Mouse (Mus musculus) embryonic facial prominence, embryonic 11.5 days (tissue): ENCODE results near the gene Gm28035. TPM values are rescaled to one million over a fixed set of nuclear protein-coding genes. Genes with fewer than 3 reads are reported as not detected.

ENCODE experiments used
- ATAC-seq: fragments of 200-750 bp; cut with Nextera tagmentation; replicated peaks from 2 replicates; pipeline ENCODE4 v1.8.0; 2017; ENCODE audit warnings: low read depth; ENCODE audit not compliant: insufficient number of reproducible peaks, low FRiP score, low TSS enrichment
- DNase-seq: peaks from one replicate; pipeline ENCODE4 v3.0.0-alpha.2; 2015; ENCODE audit warnings: low spot score
- H3K27ac ChIP-seq: fragments of 300-500 bp; sonication (generic); replicated peaks from 2 replicates; pipeline ENCODE4 v1.5.1; 2014; ENCODE audit warnings: mild to moderate bottlenecking, low read depth, low read length, control low read depth
- H3K27me3 ChIP-seq: fragments of 300-500 bp; sonication (generic); 2 replicates; pipeline ENCODE4 v1.6.1; 2014; ENCODE audit warnings: mild to moderate bottlenecking, low read length, moderate library complexity, mixed read lengths; ENCODE audit not compliant: control insufficient read depth, insufficient read depth
- H3K36me3 ChIP-seq: fragments of 300-500 bp; sonication (generic); replicated peaks from 2 replicates; pipeline ENCODE4 v1.6.1; 2014; ENCODE audit warnings: low read depth, mild to moderate bottlenecking, low read length, moderate library complexity, mixed read lengths; ENCODE audit not compliant: control insufficient read depth, insufficient read depth
- H3K4me1 ChIP-seq: fragments of 300-500 bp; sonication (generic); 2 replicates; pipeline ENCODE4 v1.6.1; 2014; ENCODE audit warnings: low read length, mixed read lengths; ENCODE audit not compliant: control insufficient read depth, insufficient read depth
- H3K4me2 ChIP-seq: fragments of 300-500 bp; sonication (generic); 2 replicates; pipeline ENCODE4 v1.6.1; 2014; ENCODE audit warnings: low read depth, mild to moderate bottlenecking, control low read depth, low read length, moderate library complexity
- H3K4me3 ChIP-seq: fragments of 300-500 bp; sonication (generic); 2 replicates; pipeline ENCODE4 v1.5.1; 2014; ENCODE audit warnings: low read depth, low read length, control low read depth
- H3K9ac ChIP-seq: fragments of 300-500 bp; sonication (generic); replicated peaks from 2 replicates; pipeline ENCODE4 v1.6.1; 2014; ENCODE audit warnings: mild to moderate bottlenecking, control low read depth, low read length
- H3K9me3 ChIP-seq: fragments of 300-500 bp; sonication (generic); replicated peaks from 2 replicates; pipeline ENCODE4 v1.6.1; 2016; ENCODE audit warnings: mild to moderate bottlenecking, low read length, inconsistent platforms, mixed read lengths; ENCODE audit not compliant: control insufficient read depth
- WGBS: fragments of 180-500 bp; shearing (Covaris S2); extraction: QIAGEN DNeasy Blood & Tissue Kit; methylation state at CpG from one replicate; pipeline ENCODE4 v1.1.7; 2014; 5-methylcytosine and 5-hydroxymethylcytosine counted together
- polyA plus RNA-seq: library from polyadenylated mRNA; unstranded; fragments of >200 nt; fragmentation: Nextera tagmentation; extraction: Ambion mirVana; gene quantifications from 2 replicates; pipeline ENCODE4 v1.2.1, GENCODE M21; 2014

The Gm28035 gene
- polyA plus RNA-seq, 1 experiment from 2014 or later: 0.13 TPM

- WGBS: 39% methylated on average over 5 of the region's 5 CpGs
- Histone ChIP-seq H3K4me2 (no peak within 1 kb of the TSS), H3K4me3 (no peak within 1 kb of the TSS), H3K27me3 (no peaks in the 10 kb centered on the region), H3K4me1 (peaks cover 4% of the 10 kb centered on the region; the same call in 1 of the 2 replicates), H3K27ac (peak within 1 kb of the TSS; percentile 63), H3K9ac (peak within 1 kb of the TSS; percentile 1), H3K9me3 (no peaks in the 10 kb centered on the region), H3K36me3 (no peaks in the 10 kb centered on the region; the same call in 1 of the 2 replicates)
- DNase-seq (no peak), ATAC-seq (no peak)
Observed at GRCm38 (mm10) chr2:30265767-30266253, 25.4 kb downstream of the Gm28035 start, which contains the start of gene Phyhd1. TSS of gene Phyhd1 (plus strand) at chr2:30266203.

- 22% methylated on average over 4 of the region's 4 CpGs for WGBS
- H3K9ac ChIP-seq: peak overlapping the region; percentile 1; the same call in 1 of the 2 replicates
- peaks cover 4% of the 10 kb centered on the region; the same call in 1 of the 2 replicates for H3K4me1 ChIP-seq
- no peak overlapping the region for H3K4me3 ChIP-seq
- H3K4me2 ChIP-seq: no peak overlapping the region
- H3K27ac ChIP-seq: peak overlapping the region; percentile 63
- no peaks in the 10 kb centered on the region for H3K9me3 ChIP-seq
- H3K36me3 ChIP-seq: no peaks in the 10 kb centered on the region; the same call in 1 of the 2 replicates
- H3K27me3 ChIP-seq: no peaks in the 10 kb centered on the region
- ATAC-seq: peak; percentile 21; the same call in 1 of the 2 replicates
- peak; percentile 69 for DNase-seq
Observed at GRCm38 (mm10) chr2:30266392-30266941, 26.1 kb downstream of the Gm28035 start.

GRCm38 (mm10) chr2:30267466-30267865 lies 27.1 kb downstream of the Gm28035 start:
- no peaks in the 10 kb centered on the region for H3K27me3 ChIP-seq
- WGBS: 91% methylated on average over 2 of the region's 2 CpGs
- no peak overlapping the region for H3K9ac ChIP-seq
- no peak for ATAC-seq
- DNase-seq: no peak
- H3K4me2 ChIP-seq: no peak overlapping the region
- no peaks in the 10 kb centered on the region; the same call in 1 of the 2 replicates for H3K36me3 ChIP-seq
- H3K4me1 ChIP-seq: peaks cover 4% of the 10 kb centered on the region; the same call in 1 of the 2 replicates
- no peak overlapping the region for H3K27ac ChIP-seq
- no peaks in the 10 kb centered on the region for H3K9me3 ChIP-seq
- H3K4me3 ChIP-seq: no peak overlapping the region

- Histone ChIP-seq H3K9ac (no peak overlapping the region), H3K4me2 (no peak overlapping the region), H3K36me3 (no peaks in the 10 kb centered on the region), H3K27ac (no peak overlapping the region), H3K9me3 (no peaks in the 10 kb centered on the region), H3K4me1 (peaks cover 4% of the 10 kb centered on the region; the same call in 1 of the 2 replicates), H3K27me3 (no peaks in the 10 kb centered on the region), H3K4me3 (no peak overlapping the region)
- ATAC-seq (no peak), DNase-seq (no peak)
- WGBS: 57% methylated on average over 4 of the region's 4 CpGs
Observed at GRCm38 (mm10) chr2:30268371-30268770, 28.0 kb downstream of the Gm28035 start.

DNA sequence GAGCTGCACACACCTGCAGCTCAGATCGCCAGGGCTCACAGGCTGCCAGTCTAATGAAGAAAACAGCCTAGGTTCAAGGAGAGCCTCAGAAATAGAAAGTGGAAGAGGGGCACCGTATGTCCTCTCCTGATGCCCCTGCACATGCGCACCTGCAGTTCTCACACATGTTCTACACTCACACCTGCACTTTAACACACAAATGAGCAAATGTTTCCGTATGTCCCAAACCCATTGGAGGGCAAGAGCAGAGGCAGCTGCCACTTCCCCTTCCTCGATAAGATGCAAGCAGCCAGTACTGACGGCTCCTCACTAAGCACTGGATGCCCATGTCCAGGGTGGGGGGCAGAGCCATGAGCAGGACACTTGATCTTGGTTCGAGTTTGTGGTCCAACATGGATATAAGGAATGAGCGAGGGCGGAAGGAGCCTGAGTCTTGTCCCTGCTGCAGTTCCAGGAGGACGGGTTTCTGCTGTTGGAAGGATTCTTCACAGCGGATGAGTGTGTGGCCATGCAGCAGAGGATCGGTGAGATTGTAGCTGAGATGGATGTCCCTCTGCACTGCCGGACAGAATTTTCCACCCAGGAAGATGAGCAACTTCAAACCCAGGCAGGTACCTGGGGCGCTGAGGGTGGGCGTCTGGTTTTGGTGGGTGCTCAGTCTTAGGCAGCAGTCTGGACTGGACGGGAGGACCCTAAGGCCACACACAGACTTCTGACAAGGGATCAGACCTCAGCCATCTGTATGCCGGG lies 29.0 kb downstream of the Gm28035 start:
- 87% methylated on average over 17 of the region's 17 CpGs for WGBS
- H3K36me3 ChIP-seq: no peaks in the 10 kb centered on the region
- DNase-seq: no peak
- H3K4me2 ChIP-seq: no peak overlapping the region
- no peaks in the 10 kb centered on the region for H3K9me3 ChIP-seq
- ATAC-seq: no peak
- H3K27me3 ChIP-seq: no peaks in the 10 kb centered on the region
- H3K9ac ChIP-seq: no peak overlapping the region
- H3K27ac ChIP-seq: no peak overlapping the region
- peaks cover 4% of the 10 kb centered on the region; the same call in 1 of the 2 replicates for H3K4me1 ChIP-seq
- no peak overlapping the region for H3K4me3 ChIP-seq

GRCm38 (mm10) chr2:30270134-30270533 lies 29.8 kb downstream of the Gm28035 start:
- Histone ChIP-seq H3K36me3 (no peaks in the 10 kb centered on the region), H3K27ac (no peak overlapping the region), H3K4me1 (peaks cover 4% of the 10 kb centered on the region; the same call in 1 of the 2 replicates), H3K4me2 (no peak overlapping the region), H3K9ac (no peak overlapping the region), H3K9me3 (no peaks in the 10 kb centered on the region), H3K27me3 (no peaks in the 10 kb centered on the region), H3K4me3 (no peak overlapping the region)
- DNase-seq: peak; percentile 81
- peak; percentile 63 for ATAC-seq
- 30% methylated on average over 1 of the region's 1 CpGs for WGBS

DNA sequence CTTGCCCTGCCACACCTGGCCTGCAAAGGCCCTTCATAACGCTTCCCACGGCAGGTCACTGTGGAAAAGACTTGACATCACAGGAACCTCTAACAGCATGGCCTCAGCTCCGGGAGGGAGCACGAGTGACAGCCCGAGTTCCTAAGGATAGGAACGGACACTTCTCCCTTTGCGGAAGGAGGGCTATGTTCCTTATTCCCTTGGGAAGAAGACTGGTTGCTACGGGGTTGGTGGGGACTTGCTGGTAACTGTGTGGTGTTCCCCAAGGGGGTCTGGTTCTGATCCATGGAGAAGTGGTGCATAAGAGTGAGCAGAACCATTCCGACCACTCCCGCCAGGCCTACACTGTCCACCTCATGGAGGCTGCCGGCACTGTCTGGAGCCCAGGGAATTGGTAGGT lies 40.4 kb downstream of the Gm28035 start, which contains the start of gene Gm28038:
Gene Gm28038 (plus strand): TSS at position 301 of the 400 bp plus-strand sequence.
- Histone ChIP-seq H3K4me3 (no peak within 1 kb of the TSS), H3K27ac (no peak within 1 kb of the TSS), H3K9ac (no peak within 1 kb of the TSS), H3K9me3 (no peaks in the 10 kb centered on the region), H3K4me2 (no peak within 1 kb of the TSS), H3K36me3 (no peaks in the 10 kb centered on the region), H3K27me3 (no peaks in the 10 kb centered on the region), H3K4me1 (no peaks in the 10 kb centered on the region)
- ATAC-seq (no peak), DNase-seq (no peak)
- WGBS: 91% methylated on average over 11 of the region's 11 CpGs

DNA sequence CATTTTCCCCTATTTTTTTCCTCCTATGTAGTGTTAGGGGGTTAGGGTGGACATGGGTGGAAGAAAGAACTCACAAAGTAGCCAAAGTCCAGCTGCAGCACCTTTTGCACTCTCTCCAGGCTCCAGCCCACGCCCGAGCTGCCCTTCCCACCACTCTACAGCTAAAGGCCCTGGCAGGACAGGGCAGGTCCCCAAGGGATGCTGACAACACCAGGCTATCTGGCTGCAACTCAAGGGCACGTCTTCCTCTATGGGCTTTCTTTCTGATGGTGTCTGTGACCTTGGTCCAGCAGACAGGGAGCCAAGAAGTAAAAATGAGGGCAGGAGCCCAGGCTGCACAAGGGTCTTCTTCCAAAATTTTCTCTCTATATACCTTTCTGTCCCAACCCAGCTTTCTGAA lies 41.3 kb downstream of the Gm28035 start:
- H3K9me3 ChIP-seq: no peaks in the 10 kb centered on the region
- no peak overlapping the region for H3K27ac ChIP-seq
- DNase-seq (no peak), ATAC-seq (no peak)
- WGBS: 82% methylated on average over 3 of the region's 3 CpGs
- H3K4me3 ChIP-seq: no peak overlapping the region
- no peak overlapping the region for H3K9ac ChIP-seq
- H3K36me3 ChIP-seq: no peaks in the 10 kb centered on the region
- no peaks in the 10 kb centered on the region for H3K27me3 ChIP-seq
- H3K4me2 ChIP-seq: no peak overlapping the region
- H3K4me1 ChIP-seq: no peaks in the 10 kb centered on the region
